8 mouse cellular contexts compared by ENCODE assay signal in the genomic region with DNA sequence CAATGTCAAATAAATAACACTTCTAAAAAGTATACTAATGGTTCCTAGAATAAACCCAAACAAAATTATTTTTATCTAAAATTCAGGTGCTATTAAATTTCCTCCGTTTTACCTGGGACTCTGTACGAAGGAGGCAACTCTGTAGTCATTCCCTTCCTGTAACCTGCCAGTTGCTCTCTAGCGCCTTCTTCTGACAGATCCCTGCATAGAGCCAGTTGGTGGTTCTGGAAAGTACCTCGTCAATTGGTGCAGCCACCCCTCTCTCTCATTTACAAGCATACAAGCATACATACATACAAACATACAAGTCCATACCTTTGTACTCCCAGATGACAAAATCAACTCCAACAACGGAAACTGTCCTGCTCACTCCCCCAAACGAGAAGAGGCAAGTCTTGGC. TPM values are rescaled to one million over a fixed set of nuclear protein-coding genes. Genes with fewer than 3 reads are reported as not detected.
DNase-seq lines count a peak whose midpoint lies in the region; ATAC-seq lines count a peak whose summit lies in the region.

No protein-coding gene starts in this region.

- peak; percentile 77 for ATAC-seq in megakaryocyte progenitor cell, adult 5-6 weeks (replicated peaks; ENCODE audit: poor library complexity)

- DNase-seq in adrenal gland, adult (ENCODE audit: inconsistent age in 2 of 2, low spot score in 1 of 2), result peak; percentile 39 to 81
- no peak for DNase-seq in adrenal gland, adult 8-10 months
- DNase-seq in kidney, adult 18-20 months, result peak; percentile 47
- no peak for DNase-seq in kidney, adult 11 months
- peak; percentile 40 for DNase-seq in 416B (ENCODE audit: low read depth)
- peak; percentile 17 for DNase-seq in c-Kit-positive CD71-negative TER-119-negative erythroid progenitor cells, embryonic 14.5 days (ENCODE audit: low read depth)
- no peak for DNase-seq in left cerebral cortex, adult 11 months (ENCODE audit: low spot score)

RNA-seq across cellular contexts. Expression of gene Ccdc81, which starts 59.9 kb away (rescaled TPM):
- under 1 TPM; 0.09 to 0.40 (median 0.22) TPM for total RNA-seq in adrenal gland, adult 8-10 months (2022)
- not detected in 2 replicates for total RNA-seq in megakaryocyte progenitor cell, adult 5-6 weeks (2015)
- total RNA-seq in megakaryocyte progenitor cell, adult 5-6 weeks (2017), result not detected in 2 replicates

Comparison
In these comparisons a context has a peak if more than half of its experiments do, and no peak if none do; other contexts are left out.
1. DNase-seq: peak in adrenal gland, adult (2 of 2), kidney, adult 18-20 months (single experiment), 416B (single experiment) and c-Kit-positive CD71-negative TER-119-negative erythroid progenitor cells, embryonic 14.5 days (single experiment); none in adrenal gland, adult 8-10 months (single experiment), kidney, adult 11 months (single experiment) and left cerebral cortex, adult 11 months (single experiment).